Mouse (Mus musculus): Measurements from ENCODE around the gene Gadd45a. TPM values are rescaled to one million over a fixed set of nuclear protein-coding genes. Genes with fewer than 3 reads are reported as not detected.
"Not testable (repeated sequence)": the region's sequence is repeated elsewhere in the genome, so short reads cannot be mapped to it uniquely, and the experiment has no call there.

Gene Gadd45a
- total RNA-seq, 2 experiments from 2014 or later: 5.1 to 7.6 TPM

GRCm38 (mm10) chr6:67021308-67021707, 15.9 kb downstream of the Gadd45a start:
- no peak for DNase-seq (ENCODE audit: low spot score in 2 of 2)

GRCm38 (mm10) chr6:67019001-67019400, 18.3 kb downstream of the Gadd45a start:
- DNase-seq (ENCODE audit: low spot score in 2 of 2): not testable (repeated sequence)

GRCm38 (mm10) chr6:67018365-67018764, 18.9 kb downstream of the Gadd45a start:
- no peak for DNase-seq (ENCODE audit: low spot score in 2 of 2)

GRCm38 (mm10) chr6:67016520-67017111, 20.6 kb downstream of the Gadd45a start:
- no peak for DNase-seq (ENCODE audit: low spot score in 2 of 2)

- DNase-seq (ENCODE audit: low spot score in 2 of 2): no peak
These were observed 21.3 kb downstream of the Gadd45a start for GRCm38 (mm10) chr6:67015739-67016519.

- no peak for DNase-seq (ENCODE audit: low spot score in 2 of 2)
These were observed 22.6 kb downstream of the Gadd45a start for GRCm38 (mm10) chr6:67014679-67015075.

GRCm38 (mm10) chr6:67013949-67014678, 23.1 kb downstream of the Gadd45a start:
- no peak for DNase-seq (ENCODE audit: low spot score in 2 of 2)

- no peak for DNase-seq (ENCODE audit: low spot score in 2 of 2)
These were observed 23.8 kb downstream of the Gadd45a start for GRCm38 (mm10) chr6:67013293-67013948.

GRCm38 (mm10) chr6:67011217-67011518, 26.1 kb downstream of the Gadd45a start:
- DNase-seq (ENCODE audit: low spot score in 2 of 2): no peak

- DNase-seq (ENCODE audit: low spot score in 2 of 2): no peak
These were observed 26.7 kb downstream of the Gadd45a start for GRCm38 (mm10) chr6:67010370-67011216.

GRCm38 (mm10) chr6:67009888-67010287, 27.4 kb downstream of the Gadd45a start:
- no peak for DNase-seq (ENCODE audit: low spot score in 2 of 2)

GRCm38 (mm10) chr6:66999800-67000199, 37.5 kb downstream of the Gadd45a start:
- DNase-seq (ENCODE audit: low spot score in 2 of 2): no peak

GRCm38 (mm10) chr6:66998645-66999044, 38.6 kb downstream of the Gadd45a start:
- no peak for DNase-seq (ENCODE audit: low spot score in 2 of 2)

GRCm38 (mm10) chr6:66996257-66996656, 41.0 kb downstream of the Gadd45a start:
- no peak for DNase-seq (ENCODE audit: low spot score in 2 of 2)

GRCm38 (mm10) chr6:66995825-66996224, 41.4 kb downstream of the Gadd45a start:
- no peak for DNase-seq (ENCODE audit: low spot score in 2 of 2)

GRCm38 (mm10) chr6:66994981-66995380, 42.3 kb downstream of the Gadd45a start:
- DNase-seq (ENCODE audit: low spot score in 2 of 2): no peak

GRCm38 (mm10) chr6:66992786-66993185, 44.5 kb downstream of the Gadd45a start:
- DNase-seq (ENCODE audit: low spot score in 2 of 2): no peak

- no peak for DNase-seq (ENCODE audit: low spot score in 2 of 2)
These were observed 45.0 kb downstream of the Gadd45a start for GRCm38 (mm10) chr6:66992232-66992631.

- no peak for DNase-seq (ENCODE audit: low spot score in 2 of 2)
These were observed 47.7 kb downstream of the Gadd45a start for GRCm38 (mm10) chr6:66989518-66989917.

GRCm38 (mm10) chr6:66989037-66989436, 48.2 kb downstream of the Gadd45a start:
- no peak for DNase-seq (ENCODE audit: low spot score in 2 of 2)

- no peak for DNase-seq (ENCODE audit: low spot score in 2 of 2)
These were observed 48.9 kb downstream of the Gadd45a start for GRCm38 (mm10) chr6:66988363-66988762.

Measured in layer of hippocampus, postnatal 10 days (tissue).